Mouse (Mus musculus): Measurements from ENCODE around the gene Gpatch8. TPM values are rescaled to one million over a fixed set of nuclear protein-coding genes. Genes with fewer than 3 reads are reported as not detected.
A peak's percentile ranks its signal among the peaks of the same experiment; 100 is the strongest.

Gpatch8 gene
- polyA plus RNA-seq, 3 experiments from 2014 or later = 58.6 to 77.0 (median 60.5) TPM

DNA sequence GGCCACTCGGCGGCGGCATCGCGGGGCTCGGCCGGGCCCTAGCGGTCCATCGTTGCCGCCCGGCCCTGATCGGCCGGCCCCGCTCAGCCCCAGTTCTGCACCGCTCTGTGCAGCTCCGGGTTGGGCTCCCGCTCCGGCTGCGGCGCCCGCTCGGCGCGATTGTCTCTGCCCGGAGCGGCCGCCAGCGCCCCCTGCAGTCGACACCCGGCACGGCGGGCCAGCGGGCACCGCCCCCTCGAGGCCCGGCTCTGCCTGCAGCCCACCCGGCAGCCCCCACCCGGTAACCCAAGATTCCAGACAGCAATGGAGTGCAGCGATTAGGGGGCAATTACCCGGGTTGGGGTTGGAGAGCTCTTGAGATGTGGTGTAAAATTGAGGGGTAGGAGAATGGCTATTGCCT lies 108.7 kb downstream of the Gpatch8 start, which contains the start of gene Fam171a2:
Gene Fam171a2, minus strand, starts transcription at position 186 of the 400 bp plus-strand sequence.
- peak; percentile 61 for ATAC-seq

DNA sequence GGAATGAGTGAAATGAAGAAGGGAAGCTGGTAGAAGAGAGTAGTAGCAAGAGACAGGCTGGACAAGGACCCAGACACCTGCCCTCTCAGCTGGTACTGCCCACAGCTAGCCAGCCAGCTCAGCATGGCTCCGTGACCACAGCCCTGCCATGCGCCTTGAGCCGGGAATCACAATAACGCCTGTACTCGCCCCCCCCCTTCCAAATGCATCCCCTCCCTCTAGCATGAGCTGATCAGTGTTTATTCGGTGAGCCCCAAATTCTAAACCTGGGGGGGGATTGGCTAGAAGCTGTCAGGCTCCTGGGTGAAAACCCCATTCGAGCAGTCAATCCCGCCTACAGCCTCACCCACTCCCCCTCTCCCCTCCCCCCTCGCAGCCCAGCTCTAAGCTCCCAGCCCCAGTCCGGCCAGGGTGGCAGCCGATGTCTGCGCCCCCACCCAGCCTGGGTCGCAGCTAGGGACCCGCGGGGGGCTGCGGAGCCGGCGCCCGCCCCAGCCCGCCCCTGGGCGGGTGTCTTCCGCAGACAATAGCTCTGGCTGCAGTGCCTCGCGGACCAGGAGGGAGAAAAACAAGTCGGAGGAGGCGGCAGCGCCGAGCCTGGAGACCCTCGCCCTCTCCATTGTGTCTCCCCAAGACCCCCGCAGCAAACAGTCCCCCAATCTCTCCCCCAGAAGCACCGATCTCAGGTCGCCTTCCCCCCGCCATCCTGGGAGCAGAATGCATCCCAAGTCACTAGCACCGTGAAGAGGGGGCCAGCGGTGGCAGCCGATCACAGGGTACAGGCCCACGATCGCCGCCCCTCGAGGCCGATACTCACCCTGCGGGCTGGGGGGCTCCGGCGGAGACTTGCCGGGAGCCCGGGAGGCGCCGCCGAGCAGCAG lies 109.4 kb downstream of the Gpatch8 start:
- ATAC-seq = no peak

DNA sequence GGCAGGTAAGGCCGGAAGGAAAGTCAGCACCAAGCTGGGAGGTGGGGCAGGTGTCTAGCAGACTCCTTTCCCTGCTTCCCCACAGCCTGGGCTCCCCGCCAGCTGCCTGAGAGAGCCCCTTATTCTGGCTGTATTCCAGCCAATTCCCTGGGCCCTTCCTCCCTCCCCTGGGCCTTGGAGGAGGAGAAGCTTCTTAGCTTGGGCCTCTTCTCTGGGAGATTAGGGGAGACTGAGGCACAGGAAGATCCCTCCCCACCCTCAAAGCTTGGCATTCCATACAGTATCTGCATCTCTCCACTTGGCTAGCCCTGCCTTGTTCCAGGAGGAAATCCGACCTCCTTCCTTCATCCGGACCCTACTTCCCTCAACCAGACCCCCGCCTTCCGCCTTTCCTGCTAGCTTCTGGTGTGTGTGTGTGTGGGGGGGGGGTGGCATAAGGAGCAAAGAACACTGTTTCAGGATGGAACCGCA lies 110.3 kb downstream of the Gpatch8 start:
- no peak for ATAC-seq

GRCm38 (mm10) chr11:102445264-102445890 lies 110.8 kb downstream of the Gpatch8 start:
- ATAC-seq = no peak

- ATAC-seq = no peak
Observed at GRCm38 (mm10) chr11:102444781-102445180, 111.4 kb downstream of the Gpatch8 start.

- no peak for ATAC-seq
Observed at GRCm38 (mm10) chr11:102444321-102444720, 111.9 kb downstream of the Gpatch8 start.

DNA sequence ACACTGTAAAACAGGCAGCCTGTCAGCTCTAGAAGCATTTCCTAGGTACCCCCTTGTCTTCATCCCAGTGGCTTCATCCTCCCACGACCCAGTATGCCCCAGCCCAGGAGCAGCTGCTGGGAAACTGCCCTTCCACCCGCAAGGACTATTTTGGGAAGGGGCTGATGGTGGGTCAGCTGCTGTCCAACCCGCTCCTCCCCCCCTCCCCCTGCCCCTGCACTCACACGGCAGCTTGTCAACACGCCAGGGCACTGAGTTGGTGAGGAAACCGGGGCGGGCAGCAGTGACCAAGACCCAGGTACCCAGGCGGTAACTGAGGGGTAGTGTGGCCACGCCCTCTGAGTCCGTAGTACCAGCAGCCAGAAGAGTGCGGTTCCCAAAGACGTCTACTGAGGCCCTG lies 112.5 kb downstream of the Gpatch8 start:
- ATAC-seq = no peak

GRCm38 (mm10) chr11:102442089-102442488 lies 114.1 kb downstream of the Gpatch8 start:
- ATAC-seq = no peak

- ATAC-seq = no peak
Observed at GRCm38 (mm10) chr11:102441434-102441833, 114.8 kb downstream of the Gpatch8 start.

- ATAC-seq = no peak
Observed at GRCm38 (mm10) chr11:102440255-102440654, 115.9 kb downstream of the Gpatch8 start.

DNA sequence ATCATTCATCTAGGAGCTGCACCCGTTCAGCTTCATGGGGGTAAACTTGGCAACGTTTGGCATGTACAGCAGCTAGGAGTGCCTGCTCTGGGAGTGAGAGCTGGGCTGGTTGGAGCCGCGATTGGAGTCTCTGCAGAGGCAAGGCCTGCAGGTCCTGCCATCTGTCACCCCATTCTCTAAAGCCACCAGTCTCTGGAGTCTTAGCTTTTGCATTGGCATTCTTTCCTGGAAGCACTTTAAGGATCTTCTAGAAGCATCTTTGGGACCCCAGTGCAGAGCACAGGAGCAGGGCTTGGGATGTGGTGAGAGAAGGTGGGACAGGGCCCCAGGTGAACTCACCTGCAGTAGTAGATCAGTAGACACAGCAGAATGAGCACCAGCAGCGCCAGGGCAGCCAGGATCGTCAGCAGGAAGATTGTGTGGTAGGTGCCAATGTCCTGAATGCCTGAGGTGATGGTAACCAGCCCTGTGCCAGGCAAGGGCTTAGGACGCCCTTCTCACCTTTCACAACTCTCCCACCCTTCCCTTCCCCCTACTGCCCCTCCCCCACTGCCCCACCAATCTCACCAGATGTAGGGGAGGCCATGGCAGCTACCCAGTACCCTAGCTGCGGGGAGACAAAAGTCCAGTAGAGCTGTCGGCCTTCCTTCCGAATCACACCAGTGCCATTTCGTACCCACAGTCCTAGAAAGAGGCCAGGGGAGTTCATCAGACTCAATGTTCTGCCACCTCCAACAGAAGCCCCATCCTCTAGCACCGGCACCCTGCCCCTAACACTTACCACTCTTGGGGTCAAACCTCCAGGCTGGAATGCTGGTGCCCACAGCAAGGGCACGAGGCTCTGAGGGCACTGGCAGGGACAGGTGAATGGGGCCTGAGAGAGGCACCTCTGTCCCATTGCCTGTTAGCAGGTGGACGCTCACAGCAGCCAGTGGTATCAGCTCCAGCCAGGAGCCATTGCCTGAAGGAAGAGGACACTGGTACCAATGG lies 116.8 kb downstream of the Gpatch8 start:
- ATAC-seq = no peak

GRCm38 (mm10) chr11:102438212-102439092 lies 117.7 kb downstream of the Gpatch8 start:
- no peak for ATAC-seq

DNA sequence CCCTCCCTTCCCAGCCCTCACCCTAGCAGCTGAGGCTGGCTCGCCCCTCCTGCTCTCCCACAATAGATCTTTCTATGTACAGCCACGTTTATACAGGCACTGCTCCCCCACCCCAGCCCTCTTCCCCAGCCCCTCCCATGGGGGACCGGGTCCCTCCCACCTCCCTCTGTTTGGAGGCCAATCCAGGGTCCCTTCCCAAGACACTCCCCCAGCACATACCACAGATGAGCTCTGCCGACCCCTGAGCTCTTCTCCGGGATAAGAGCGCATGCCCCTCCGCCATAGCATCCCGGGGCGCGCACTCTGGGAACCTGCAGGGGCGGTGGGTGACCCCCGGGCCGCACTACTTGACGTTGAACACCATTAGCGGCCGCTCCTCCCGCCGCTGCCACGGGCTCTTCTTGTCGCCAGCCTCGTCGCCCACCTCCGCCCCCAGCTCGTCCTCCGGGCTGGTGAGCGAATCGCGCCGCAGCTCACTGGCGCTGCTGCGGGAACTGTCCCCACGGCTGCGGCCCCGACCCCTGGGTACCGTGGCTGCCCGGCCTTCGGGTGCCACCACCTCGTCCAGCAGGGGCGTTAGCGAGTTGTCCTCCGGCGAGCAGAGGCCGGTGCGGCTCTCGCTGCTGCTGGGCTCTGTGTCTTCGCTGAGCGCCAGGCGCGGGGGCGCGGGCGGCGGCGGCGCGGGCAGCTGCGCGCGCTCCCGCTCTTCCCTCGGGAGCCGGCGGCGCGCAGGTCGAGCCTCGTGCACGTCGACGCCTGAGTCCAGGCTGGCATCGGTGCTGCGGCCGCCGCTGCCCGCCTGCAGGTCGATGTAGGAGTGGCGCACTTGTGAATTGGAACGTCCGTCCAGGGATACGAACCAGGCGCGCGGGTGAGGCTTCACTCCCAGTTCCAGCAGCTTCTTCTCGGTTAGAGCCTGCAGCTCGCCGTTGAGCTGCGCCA lies 118.8 kb downstream of the Gpatch8 start:
- ATAC-seq = no peak

GRCm38 (mm10) chr11:102436471-102436790 lies 119.8 kb downstream of the Gpatch8 start:
- ATAC-seq = no peak

GRCm38 (mm10) chr11:102435754-102436470 lies 120.3 kb downstream of the Gpatch8 start:
- no peak for ATAC-seq

- no peak for ATAC-seq
Observed at GRCm38 (mm10) chr11:102434816-102435705, 121.1 kb downstream of the Gpatch8 start.

DNA sequence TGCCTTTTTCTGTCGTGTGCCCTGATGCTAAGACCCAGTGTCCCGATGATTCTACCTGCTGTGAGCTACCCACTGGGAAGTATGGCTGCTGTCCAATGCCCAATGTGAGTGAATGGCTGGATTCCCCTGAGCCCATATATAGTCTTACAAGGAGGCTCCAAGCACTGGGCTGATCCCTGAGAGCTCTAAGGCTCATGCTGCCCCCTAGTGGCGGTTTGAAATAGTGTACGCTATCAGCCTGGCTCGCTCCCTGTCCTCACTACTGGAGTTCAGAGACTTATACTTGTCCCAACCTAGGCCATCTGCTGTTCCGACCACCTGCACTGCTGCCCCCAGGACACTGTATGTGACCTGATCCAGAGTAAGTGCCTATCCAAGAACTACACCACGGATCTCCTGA lies 121.8 kb downstream of the Gpatch8 start:
- peak; percentile 39 for ATAC-seq

DNA sequence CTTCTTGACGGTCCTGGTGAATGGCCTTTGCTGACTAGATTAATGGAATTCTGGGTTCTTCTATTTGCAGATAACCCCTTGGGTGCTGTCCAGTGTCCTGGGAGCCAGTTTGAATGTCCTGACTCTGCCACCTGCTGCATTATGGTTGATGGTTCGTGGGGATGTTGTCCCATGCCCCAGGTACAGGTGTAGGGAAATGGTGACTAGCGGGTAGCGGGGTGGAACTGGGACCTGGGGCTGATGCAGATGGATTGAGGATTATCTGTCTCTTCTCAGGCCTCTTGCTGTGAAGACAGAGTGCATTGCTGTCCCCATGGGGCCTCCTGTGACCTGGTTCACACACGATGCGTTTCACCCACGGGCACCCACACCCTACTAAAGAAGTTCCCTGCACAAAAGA lies 122.3 kb downstream of the Gpatch8 start:
- ATAC-seq = no peak

- no peak for ATAC-seq
Observed at GRCm38 (mm10) chr11:102432896-102433295, 123.3 kb downstream of the Gpatch8 start.
